Mouse (Mus musculus) forebrain, embryonic 15.5 days (tissue): ENCODE measurements around the gene Tnfaip3. TPM values are rescaled to one million over a fixed set of nuclear protein-coding genes. Genes with fewer than 3 reads are reported as not detected.

Experiments used
- polyA plus RNA-seq: library from polyadenylated mRNA; unstranded; fragments of >200 nt; fragmentation: Nextera tagmentation; extraction: Ambion mirVana; gene quantifications from 2 replicates; pipeline ENCODE4 v1.2.1, GENCODE M21; 2015

Gene Tnfaip3
- polyA plus RNA-seq, 1 experiment from 2014 or later = 2.2 TPM

Other genes with a start within 250 kb of the Tnfaip3 start
- gene Gm4922, start 228.9 kb downstream of the Tnfaip3 start, polyA plus RNA-seq = 0.19 and 0.23 TPM in 2 replicates
- 4.1 and 5.4 TPM in 2 replicates for gene Perp, start 170.6 kb downstream of the Tnfaip3 start, polyA plus RNA-seq